Mouse (Mus musculus) kidney, embryonic 15.5 days (tissue): ENCODE results near the gene Olfr1196. TPM values are rescaled to one million over a fixed set of nuclear protein-coding genes. Genes with fewer than 3 reads are reported as not detected.
"Not testable (repeated sequence)": the region's sequence is repeated elsewhere in the genome, so short reads cannot be mapped to it uniquely, and the experiment has no call there.

Experiments
- ATAC-seq: fragments of 200-750 bp; cut with Nextera tagmentation; replicated peaks from 2 replicates; pipeline ENCODE4 v1.8.0; 2017; ENCODE audit warnings: moderate TSS enrichment; ENCODE audit not compliant: low FRiP score
- H3K27ac ChIP-seq: fragments of 300-500 bp; sonication (generic); 2 replicates; pipeline ENCODE4 v1.5.1; 2015; ENCODE audit warnings: mild to moderate bottlenecking, inconsistent platforms
- H3K27me3 ChIP-seq: fragments of 300-500 bp; sonication (generic); 2 replicates; pipeline ENCODE4 v1.6.1; 2015; ENCODE audit warnings: inconsistent platforms
- H3K36me3 ChIP-seq: fragments of 300-500 bp; sonication (generic); 2 replicates; pipeline ENCODE4 v1.6.1; 2015; ENCODE audit warnings: inconsistent platforms
- H3K4me1 ChIP-seq: fragments of 300-500 bp; sonication (generic); 2 replicates; pipeline ENCODE4 v1.6.1; 2015; ENCODE audit warnings: inconsistent platforms
- H3K4me2 ChIP-seq: fragments of 300-500 bp; sonication (generic); 2 replicates; pipeline ENCODE4 v1.6.1; 2015; ENCODE audit warnings: moderate library complexity, mild to moderate bottlenecking, inconsistent platforms
- H3K4me3 ChIP-seq: fragments of 300-500 bp; sonication (generic); replicated peaks from 2 replicates; pipeline ENCODE4 v1.5.1; 2015; ENCODE audit warnings: mild to moderate bottlenecking, inconsistent platforms
- H3K9ac ChIP-seq: fragments of 300-500 bp; sonication (generic); 2 replicates; pipeline ENCODE4 v1.6.1; 2015; ENCODE audit warnings: mild to moderate bottlenecking, inconsistent platforms
- H3K9me3 ChIP-seq: fragments of 300-500 bp; sonication (generic); replicated peaks from 2 replicates; pipeline ENCODE4 v1.6.1; 2016; ENCODE audit warnings: inconsistent platforms
- WGBS: fragments of 180-500 bp; shearing (Covaris S2); methylation state at CpG from one replicate; pipeline ENCODE4 v1.1.7; 2015; ENCODE audit warnings: mixed read lengths; 5-methylcytosine and 5-hydroxymethylcytosine counted together
- polyA plus RNA-seq: library from polyadenylated mRNA; unstranded; fragments of >200 nt; fragmentation: Nextera tagmentation; extraction: Ambion mirVana; gene quantifications from 2 replicates; pipeline ENCODE4 v1.2.1, GENCODE M21; 2015

Gene Olfr1196
- not detected in 2 replicates for polyA plus RNA-seq

- Histone ChIP-seq H3K27me3 (no peaks in the 10 kb centered on the region), H3K36me3 (no peaks in the 10 kb centered on the region), H3K4me3 (no peak within 1 kb of the TSS), H3K4me1 (no peaks in the 10 kb centered on the region), H3K4me2 (no peak within 1 kb of the TSS), H3K27ac (no peak within 1 kb of the TSS), H3K9me3 (no peaks in the 10 kb centered on the region), H3K9ac (no peak within 1 kb of the TSS)
- 79% methylated on average over 2 of the region's 2 CpGs for WGBS
- no peak for ATAC-seq
Measured at GRCm38 (mm10) chr2:88704497-88704896, at the start of gene Olfr1196. Gene Olfr1196, minus strand, starts transcription at chr2:88704597.

- H3K27ac ChIP-seq = no peak within 1 kb of the TSS
- no peaks in the 10 kb centered on the region for H3K36me3 ChIP-seq
- 87% methylated on average over 2 of the region's 2 CpGs for WGBS
- no peak for ATAC-seq
- no peak within 1 kb of the TSS for H3K9ac ChIP-seq
- no peaks in the 10 kb centered on the region for H3K27me3 ChIP-seq
- H3K4me3 ChIP-seq = no peak within 1 kb of the TSS
- no peaks in the 10 kb centered on the region for H3K4me1 ChIP-seq
- no peak within 1 kb of the TSS for H3K4me2 ChIP-seq
- no peaks in the 10 kb centered on the region for H3K9me3 ChIP-seq
Measured at GRCm38 (mm10) chr2:88751270-88751669, 46.9 kb upstream of the Olfr1196 start, which contains the start of gene Olfr1198. Gene Olfr1198, minus strand, starts transcription at chr2:88751370.

- no peak overlapping the region for H3K27ac ChIP-seq
- ATAC-seq = no peak
- no peaks in the 10 kb centered on the region for H3K9me3 ChIP-seq
- H3K4me1 ChIP-seq = no peaks in the 10 kb centered on the region
- no peaks in the 10 kb centered on the region for H3K27me3 ChIP-seq
- H3K9ac ChIP-seq = no peak overlapping the region
- H3K4me2 ChIP-seq = no peak overlapping the region
- H3K36me3 ChIP-seq = no peaks in the 10 kb centered on the region
- 79% methylated on average over 3 of the region's 3 CpGs for WGBS
- no peak overlapping the region for H3K4me3 ChIP-seq
Measured at GRCm38 (mm10) chr2:88743379-88743778, 39.0 kb upstream of the Olfr1196 start.

GRCm38 (mm10) chr2:88732266-88732665, 27.9 kb upstream of the Olfr1196 start, which contains the start of gene Olfr1197:
Gene Olfr1197, minus strand, starts transcription at chr2:88732366.
- H3K27me3 ChIP-seq = no peaks in the 10 kb centered on the region
- H3K36me3 ChIP-seq = no peaks in the 10 kb centered on the region
- no peak for ATAC-seq
- H3K4me2 ChIP-seq = no peak within 1 kb of the TSS
- 82% methylated on average over 1 of the region's 1 CpGs for WGBS
- no peak within 1 kb of the TSS for H3K4me3 ChIP-seq
- no peak within 1 kb of the TSS for H3K9ac ChIP-seq
- no peak within 1 kb of the TSS for H3K27ac ChIP-seq
- H3K4me1 ChIP-seq = no peaks in the 10 kb centered on the region
- no peaks in the 10 kb centered on the region for H3K9me3 ChIP-seq

GRCm38 (mm10) chr2:88689087-88689486, 15.3 kb downstream of the Olfr1196 start, which contains the start of gene Olfr1195:
Gene Olfr1195, minus strand, starts transcription at chr2:88689187.
- H3K27ac ChIP-seq = no peak within 1 kb of the TSS
- no peak for ATAC-seq
- H3K4me3 ChIP-seq = no peak within 1 kb of the TSS
- H3K4me1 ChIP-seq = no peaks in the 10 kb centered on the region
- no peaks in the 10 kb centered on the region for H3K9me3 ChIP-seq
- H3K36me3 ChIP-seq = no peaks in the 10 kb centered on the region
- H3K9ac ChIP-seq = no peak within 1 kb of the TSS
- no peaks in the 10 kb centered on the region for H3K27me3 ChIP-seq
- no peak within 1 kb of the TSS for H3K4me2 ChIP-seq

GRCm38 (mm10) chr2:88675328-88675727, 29.1 kb downstream of the Olfr1196 start, which contains the start of gene Olfr1193:
Gene Olfr1193, plus strand, starts transcription at chr2:88675628.
- H3K27me3 ChIP-seq, H3K9me3 ChIP-seq, H3K36me3 ChIP-seq, H3K4me3 ChIP-seq, H3K4me1 ChIP-seq, H3K4me2 ChIP-seq, H3K9ac ChIP-seq, ATAC-seq, H3K27ac ChIP-seq: not testable (repeated sequence)

- Histone ChIP-seq H3K27me3 (no peaks in the 10 kb centered on the region), H3K36me3 (no peaks in the 10 kb centered on the region), H3K4me1 (no peaks in the 10 kb centered on the region), H3K9ac (no peak within 1 kb of the TSS), H3K4me3 (no peak within 1 kb of the TSS), H3K4me2 (no peak within 1 kb of the TSS), H3K9me3 (no peaks in the 10 kb centered on the region), H3K27ac (no peak within 1 kb of the TSS)
- no peak for ATAC-seq
- 38% methylated on average over 1 of the region's 1 CpGs for WGBS
Measured at GRCm38 (mm10) chr2:88648209-88648608, 56.2 kb downstream of the Olfr1196 start, which contains the start of gene Olfr1192-ps1. Gene Olfr1192-ps1, plus strand, starts transcription at chr2:88648509.

Other genes with a start within 250 kb of the Olfr1196 start
- gene Olfr1183, start 249.7 kb downstream of the Olfr1196 start, polyA plus RNA-seq = not detected in 2 replicates
- gene Olfr1184, start 221.0 kb downstream of the Olfr1196 start, polyA plus RNA-seq = not detected in 2 replicates
- gene Olfr1185-ps1, start 211.3 kb downstream of the Olfr1196 start, polyA plus RNA-seq = not detected in 2 replicates
- gene Olfr1186, start 186.0 kb downstream of the Olfr1196 start, polyA plus RNA-seq = not detected in 2 replicates
- gene Olfr1188, start 147.7 kb downstream of the Olfr1196 start, polyA plus RNA-seq = not detected in 2 replicates
- gene Olfr1189, start 118.1 kb downstream of the Olfr1196 start, polyA plus RNA-seq = not detected in 2 replicates
- not detected in 2 replicates for gene Olfr1191-ps1, start 64.1 kb downstream of the Olfr1196 start, polyA plus RNA-seq
- not detected in 2 replicates for gene Olfr1192-ps1, start 56.1 kb downstream of the Olfr1196 start, polyA plus RNA-seq
- not detected in 2 replicates for gene Olfr1193, start 29.0 kb downstream of the Olfr1196 start, polyA plus RNA-seq
- not detected in 2 replicates for gene Olfr1195, start 15.4 kb downstream of the Olfr1196 start, polyA plus RNA-seq
- not detected in 2 replicates for gene Olfr1197, start 27.8 kb upstream of the Olfr1196 start, polyA plus RNA-seq
- not detected in 2 replicates for gene Olfr1198, start 46.8 kb upstream of the Olfr1196 start, polyA plus RNA-seq
- not detected in 2 replicates for gene Olfr1199, start 55.9 kb upstream of the Olfr1196 start, polyA plus RNA-seq
- not detected in 2 replicates for gene Olfr1200, start 65.9 kb upstream of the Olfr1196 start, polyA plus RNA-seq
- not detected in 2 replicates for gene Olfr1201, start 88.4 kb upstream of the Olfr1196 start, polyA plus RNA-seq
- gene Olfr1202, start 109.9 kb upstream of the Olfr1196 start, polyA plus RNA-seq = not detected in 2 replicates
- not detected in 2 replicates for gene Olfr1205, start 125.1 kb upstream of the Olfr1196 start, polyA plus RNA-seq
- not detected in 2 replicates for gene Olfr1204, start 144.7 kb upstream of the Olfr1196 start, polyA plus RNA-seq
- not detected in 2 replicates for gene Olfr1206, start 158.6 kb upstream of the Olfr1196 start, polyA plus RNA-seq
- gene Olfr1208, start 197.7 kb upstream of the Olfr1196 start, polyA plus RNA-seq = not detected in 2 replicates
- gene Olfr1209, start 210.6 kb upstream of the Olfr1196 start, polyA plus RNA-seq = not detected in 2 replicates
- not detected in 2 replicates for gene Olfr1211, start 233.5 kb upstream of the Olfr1196 start, polyA plus RNA-seq
- gene Olfr1212, start 249.4 kb upstream of the Olfr1196 start, polyA plus RNA-seq = not detected in 2 replicates